Mouse (Mus musculus): ENCODE data around the gene Wdr20. TPM values are rescaled to one million over a fixed set of nuclear protein-coding genes. Genes with fewer than 3 reads are reported as not detected.

The Wdr20 gene
- total and polyA plus RNA-seq, 3 experiments = 18.8 to 25.8 TPM; not detected in 1

DNA sequence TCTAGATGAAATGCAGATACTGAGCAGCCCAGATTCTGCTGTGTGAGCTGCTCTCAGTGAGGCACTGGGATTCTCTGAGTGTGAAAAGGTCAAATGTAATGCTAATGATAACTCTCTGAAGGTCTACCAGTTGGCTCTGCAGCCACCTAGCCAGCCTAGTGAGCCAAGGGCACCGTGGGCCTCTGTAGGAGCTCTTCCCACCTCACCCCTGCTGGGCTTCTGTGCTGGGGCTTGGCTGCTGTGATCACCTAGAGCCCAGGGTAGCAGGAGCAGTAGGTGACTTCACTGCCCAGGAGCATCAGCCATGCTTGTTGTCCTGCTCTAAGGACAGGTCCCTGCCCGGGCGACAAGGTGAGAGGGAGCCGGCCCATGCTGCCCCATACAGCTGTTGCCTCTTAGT is 61.5 kb downstream of the Wdr20 start:
- H3K9ac ChIP-seq (ENCODE audit: control insufficient read depth, low read depth, low read length, poor library complexity, severe bottlenecking) = no peak overlapping the region
- no peak for DNase-seq (ENCODE audit: low read depth, low spot score)
- H3K9me3 ChIP-seq (replicated peaks; ENCODE audit: insufficient read depth, low read length) = no peaks in the 10 kb centered on the region
- H3K27ac ChIP-seq (ENCODE audit: control insufficient read depth, low read depth, low read length) = no peak overlapping the region
- no peaks in the 10 kb centered on the region for H3K27me3 ChIP-seq (ENCODE audit: control insufficient read depth in 1 of 2, insufficient read depth in 2 of 2, low read length in 2 of 2)
- no peak overlapping the region for H3K4me3 ChIP-seq (ENCODE audit: control insufficient read depth in 1 of 2, insufficient read depth in 1 of 2, low read depth in 2 of 2, low read length in 2 of 2)
- no peaks in the 10 kb centered on the region for H3K4me1 ChIP-seq (ENCODE audit: control insufficient read depth in 1 of 2, insufficient read depth in 2 of 2, low read length in 2 of 2)
- H3K79me2 ChIP-seq (ENCODE audit: control insufficient read depth, insufficient read depth, low read length, poor library complexity) = no peaks in the 10 kb centered on the region
- no peaks in the 10 kb centered on the region; a peak in 1 of 4 replicates for H3K36me3 ChIP-seq (ENCODE audit: control insufficient read depth in 1 of 2, insufficient read depth in 2 of 2, low read length in 2 of 2)
- TF ChIP-seq KAT2A (conservative IDR thresholded peaks at IDR 0.05; ENCODE audit: low read depth, low read length) (no peak), GATA1 (IDR thresholded peaks at IDR 0.05; ENCODE audit: low read depth, low read length) (no peak), NRF1 (IDR thresholded peaks at IDR 0.05; ENCODE audit: insufficient read depth, low read depth, low read length, poor library complexity, severe bottlenecking) (no peak), ZNF384 (IDR thresholded peaks at IDR 0.05; ENCODE audit: low read depth, low read length) (no peak), RAD21 (IDR thresholded peaks at IDR 0.05; ENCODE audit: low read depth, low read length) (no peak), CTCF (IDR thresholded peaks at IDR 0.05 in 2 of 3, conservative IDR thresholded peaks at IDR 0.05 in 1 of 3; ENCODE audit: control insufficient read depth in 1 of 3, insufficient read depth in 1 of 3, low read depth in 2 of 3, low read length in 3 of 3, poor library complexity in 1 of 3, severe bottlenecking in 1 of 3) (no peak), POLR2A (IDR thresholded peaks at IDR 0.05; ENCODE audit: control insufficient read depth in 1 of 2, insufficient read depth in 1 of 2, low read depth in 1 of 2, low read length in 2 of 2, poor library complexity in 1 of 2) (no peak), MXI1 (IDR thresholded peaks at IDR 0.05; ENCODE audit: low read depth, low read length) (no peak), MAX (IDR thresholded peaks at IDR 0.05; ENCODE audit: low read length) (no peak), MYB (IDR thresholded peaks at IDR 0.05; ENCODE audit: low read depth, low read length) (no peak), USF1 (IDR thresholded peaks at IDR 0.05; ENCODE audit: low read depth, low read length) (no peak), MAZ (IDR thresholded peaks at IDR 0.05; ENCODE audit: low read depth, low read length) (no peak), BHLHE40 (IDR thresholded peaks at IDR 0.05; ENCODE audit: borderline replicate concordance, low read depth, low read length) (no peak), E2F4 (IDR thresholded peaks at IDR 0.05; ENCODE audit: borderline replicate concordance, low read depth, low read length) (no peak), MAFK (IDR thresholded peaks at IDR 0.05; ENCODE audit: borderline replicate concordance, low read depth, low read length) (no peak)

- no peaks in the 10 kb centered on the region for H3K27me3 ChIP-seq (ENCODE audit: control insufficient read depth in 1 of 2, insufficient read depth in 2 of 2, low read length in 2 of 2)
- H3K9me3 ChIP-seq (replicated peaks; ENCODE audit: insufficient read depth, low read length) = no peaks in the 10 kb centered on the region
- no peak for DNase-seq (ENCODE audit: low read depth, low spot score)
- H3K79me2 ChIP-seq (ENCODE audit: control insufficient read depth, insufficient read depth, low read length, poor library complexity) = no peaks in the 10 kb centered on the region
- no peaks in the 10 kb centered on the region for H3K4me1 ChIP-seq (ENCODE audit: control insufficient read depth in 1 of 2, insufficient read depth in 2 of 2, low read length in 2 of 2)
- H3K36me3 ChIP-seq (ENCODE audit: control insufficient read depth in 1 of 2, insufficient read depth in 2 of 2, low read length in 2 of 2) = no peaks in the 10 kb centered on the region
- H3K9ac ChIP-seq (ENCODE audit: control insufficient read depth, low read depth, low read length, poor library complexity, severe bottlenecking) = no peak overlapping the region
- no peak overlapping the region for H3K27ac ChIP-seq (ENCODE audit: control insufficient read depth, low read depth, low read length)
- no peak overlapping the region for H3K4me3 ChIP-seq (ENCODE audit: control insufficient read depth in 1 of 2, insufficient read depth in 1 of 2, low read depth in 2 of 2, low read length in 2 of 2)
- TF ChIP-seq MAZ (IDR thresholded peaks at IDR 0.05; ENCODE audit: low read depth, low read length) = no peak
- no peak for TF ChIP-seq CTCF (IDR thresholded peaks at IDR 0.05 in 2 of 3, conservative IDR thresholded peaks at IDR 0.05 in 1 of 3; ENCODE audit: control insufficient read depth in 1 of 3, insufficient read depth in 1 of 3, low read depth in 2 of 3, low read length in 3 of 3, poor library complexity in 1 of 3, severe bottlenecking in 1 of 3)
- no peak for TF ChIP-seq USF2 (IDR thresholded peaks at IDR 0.05; ENCODE audit: borderline replicate concordance in 1 of 2, insufficient read depth in 1 of 2, low read depth in 1 of 2, low read length in 2 of 2)
- no peak for TF ChIP-seq E2F4 (IDR thresholded peaks at IDR 0.05; ENCODE audit: borderline replicate concordance, low read depth, low read length)
- no peak for TF ChIP-seq USF1 (IDR thresholded peaks at IDR 0.05; ENCODE audit: low read depth, low read length)
- no peak for TF ChIP-seq MYC (IDR thresholded peaks at IDR 0.05; ENCODE audit: low read depth, low read length)
- no peak for TF ChIP-seq POLR2A (IDR thresholded peaks at IDR 0.05; ENCODE audit: control insufficient read depth in 1 of 2, insufficient read depth in 1 of 2, low read depth in 1 of 2, low read length in 2 of 2, poor library complexity in 1 of 2)
- TF ChIP-seq MEF2A (IDR thresholded peaks at IDR 0.05; ENCODE audit: extremely low read depth, insufficient replicate concordance, low read depth, low read length, poor library complexity, severe bottlenecking) = no peak
- no peak for TF ChIP-seq ELF1 (IDR thresholded peaks at IDR 0.05; ENCODE audit: low read depth, low read length)
- TF ChIP-seq CHD2 (IDR thresholded peaks at IDR 0.05; ENCODE audit: low read length) = no peak
- TF ChIP-seq KAT2A (conservative IDR thresholded peaks at IDR 0.05; ENCODE audit: low read depth, low read length) = no peak
- no peak for TF ChIP-seq MYB (IDR thresholded peaks at IDR 0.05; ENCODE audit: low read depth, low read length)
- TF ChIP-seq HCFC1 (IDR thresholded peaks at IDR 0.05; ENCODE audit: low read depth, low read length) = no peak
These were observed 64.2 kb downstream of the Wdr20 start for GRCm38 (mm10) chr12:110801876-110802464.

Data from MEL (cell line).